Mouse (Mus musculus): ENCODE measurements around the gene Vrk2.

- TF ChIP-seq CTCF (IDR thresholded peaks at IDR 0.05; ENCODE audit: insufficient read depth, low read depth, low read length) (no peak), POLR2A (IDR thresholded peaks at IDR 0.05; ENCODE audit: insufficient read depth, low read depth, low read length) (no peak)
These were observed 112.0 kb downstream of the Vrk2 start for GRCm38 (mm10) chr11:26481691-26482242.
